Mouse (Mus musculus): Measurements from ENCODE around the gene Morc2a.

The Morc2a gene

GRCm38 (mm10) chr11:3674545-3674944, 25.6 kb downstream of the Morc2a start:
- TF ChIP-seq CTCF (conservative IDR thresholded peaks at IDR 0.05; ENCODE audit: low read length) (no peak), POU5F1 (IDR thresholded peaks at IDR 0.05; ENCODE audit: borderline replicate concordance, low read length) (no peak), NANOG (IDR thresholded peaks at IDR 0.05; ENCODE audit: borderline replicate concordance, low read length) (no peak)
- no peak overlapping the region for H3K4me3 ChIP-seq (replicated peaks; ENCODE audit: low read length)
- peaks cover 100% of the 10 kb centered on the region for H3K36me3 ChIP-seq (ENCODE audit: insufficient read depth, low read length)
- no peaks in the 10 kb centered on the region for H3K9me3 ChIP-seq (ENCODE audit: low read length)
- H3K27me3 ChIP-seq (ENCODE audit: insufficient read depth, low read length) = no peaks in the 10 kb centered on the region
- H3K4me1 ChIP-seq (replicated peaks; ENCODE audit: low read depth, low read length) = no peaks in the 10 kb centered on the region

DNA sequence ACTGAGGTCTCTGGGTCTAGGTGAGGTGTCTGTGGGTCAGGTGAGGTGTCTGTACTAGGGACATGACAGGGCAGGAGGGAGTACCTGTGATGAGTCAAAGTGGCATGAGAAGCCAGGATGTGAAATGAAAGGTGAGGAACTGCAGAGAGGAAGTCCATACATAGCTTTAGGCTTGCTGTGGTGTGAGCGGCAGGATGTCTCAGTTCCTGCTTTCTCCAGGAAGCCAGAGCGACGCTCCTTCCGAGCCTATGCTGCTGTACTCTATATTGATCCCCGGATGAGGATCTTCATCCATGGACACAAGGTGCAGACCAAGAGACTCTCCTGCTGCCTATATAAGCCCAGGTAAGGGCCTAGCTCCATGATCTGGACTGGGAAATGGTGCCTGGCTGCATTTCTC, 27.4 kb downstream of the Morc2a start:
- H3K9me3 ChIP-seq (ENCODE audit: low read length) = no peaks in the 10 kb centered on the region
- no peaks in the 10 kb centered on the region for H3K4me1 ChIP-seq (replicated peaks; ENCODE audit: low read depth, low read length)
- H3K27me3 ChIP-seq (ENCODE audit: insufficient read depth, low read length) = no peaks in the 10 kb centered on the region
- peaks cover 99% of the 10 kb centered on the region for H3K36me3 ChIP-seq (ENCODE audit: insufficient read depth, low read length)
- TF ChIP-seq NANOG (IDR thresholded peaks at IDR 0.05; ENCODE audit: borderline replicate concordance, low read length) = no peak
- TF ChIP-seq POU5F1 (IDR thresholded peaks at IDR 0.05; ENCODE audit: borderline replicate concordance, low read length) = no peak
- no peak overlapping the region for H3K4me3 ChIP-seq (replicated peaks; ENCODE audit: low read length)

DNA sequence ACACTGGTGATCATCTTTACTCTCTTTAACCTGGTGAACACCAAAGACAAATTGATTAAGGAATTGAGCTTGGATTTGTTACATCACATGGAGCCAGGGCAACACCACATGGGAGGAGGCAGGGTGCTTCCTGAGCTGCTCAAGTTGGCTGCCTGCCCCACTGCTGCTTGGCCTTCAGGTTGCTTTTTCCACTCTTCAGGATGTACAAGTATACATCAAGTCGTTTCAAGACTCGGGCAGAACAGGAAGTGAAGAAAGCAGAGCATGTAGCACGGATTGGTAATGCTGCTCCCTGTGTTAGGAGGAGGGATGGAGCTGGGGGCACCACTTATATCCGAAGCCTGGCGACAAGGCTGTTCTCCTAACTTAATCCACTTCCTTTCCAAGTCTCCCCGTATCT, 28.2 kb downstream of the Morc2a start:
- H3K36me3 ChIP-seq (ENCODE audit: insufficient read depth, low read length) = peaks cover 95% of the 10 kb centered on the region
- H3K4me3 ChIP-seq (replicated peaks; ENCODE audit: low read length) = no peak overlapping the region
- H3K27me3 ChIP-seq (ENCODE audit: insufficient read depth, low read length) = no peaks in the 10 kb centered on the region
- TF ChIP-seq NANOG (IDR thresholded peaks at IDR 0.05; ENCODE audit: borderline replicate concordance, low read length) (no peak), POU5F1 (IDR thresholded peaks at IDR 0.05; ENCODE audit: borderline replicate concordance, low read length) (no peak), CTCF (conservative IDR thresholded peaks at IDR 0.05; ENCODE audit: low read length) (no peak)
- no peaks in the 10 kb centered on the region for H3K4me1 ChIP-seq (replicated peaks; ENCODE audit: low read depth, low read length)
- H3K9me3 ChIP-seq (ENCODE audit: low read length) = no peaks in the 10 kb centered on the region

GRCm38 (mm10) chr11:3679771-3680170, 30.8 kb downstream of the Morc2a start:
- no peak for TF ChIP-seq NANOG (IDR thresholded peaks at IDR 0.05; ENCODE audit: borderline replicate concordance, low read length)
- no peak for TF ChIP-seq CTCF (conservative IDR thresholded peaks at IDR 0.05; ENCODE audit: low read length)
- no peak for TF ChIP-seq POU5F1 (IDR thresholded peaks at IDR 0.05; ENCODE audit: borderline replicate concordance, low read length)
- no peaks in the 10 kb centered on the region for H3K27me3 ChIP-seq (ENCODE audit: insufficient read depth, low read length)
- H3K36me3 ChIP-seq (ENCODE audit: insufficient read depth, low read length) = peaks cover 95% of the 10 kb centered on the region
- H3K9me3 ChIP-seq (ENCODE audit: low read length) = no peaks in the 10 kb centered on the region
- H3K4me3 ChIP-seq (replicated peaks; ENCODE audit: low read length) = no peak overlapping the region
- H3K4me1 ChIP-seq (replicated peaks; ENCODE audit: low read depth, low read length) = no peaks in the 10 kb centered on the region

GRCm38 (mm10) chr11:3683696-3684095, 34.7 kb downstream of the Morc2a start:
- H3K4me3 ChIP-seq (replicated peaks; ENCODE audit: low read length) = no peak overlapping the region
- no peaks in the 10 kb centered on the region for H3K9me3 ChIP-seq (ENCODE audit: low read length)
- no peaks in the 10 kb centered on the region for H3K27me3 ChIP-seq (ENCODE audit: insufficient read depth, low read length)
- TF ChIP-seq NANOG (IDR thresholded peaks at IDR 0.05; ENCODE audit: borderline replicate concordance, low read length) (no peak), POU5F1 (IDR thresholded peaks at IDR 0.05; ENCODE audit: borderline replicate concordance, low read length) (no peak), CTCF (conservative IDR thresholded peaks at IDR 0.05; ENCODE audit: low read length) (no peak)
- no peaks in the 10 kb centered on the region for H3K4me1 ChIP-seq (replicated peaks; ENCODE audit: low read depth, low read length)
- peaks cover 95% of the 10 kb centered on the region for H3K36me3 ChIP-seq (ENCODE audit: insufficient read depth, low read length)

GRCm38 (mm10) chr11:3684232-3684631, 35.2 kb downstream of the Morc2a start:
- Histone ChIP-seq H3K27me3 (ENCODE audit: insufficient read depth, low read length) (no peaks in the 10 kb centered on the region), H3K36me3 (ENCODE audit: insufficient read depth, low read length) (peaks cover 95% of the 10 kb centered on the region), H3K4me3 (replicated peaks; ENCODE audit: low read length) (no peak overlapping the region), H3K9me3 (ENCODE audit: low read length) (no peaks in the 10 kb centered on the region), H3K4me1 (replicated peaks; ENCODE audit: low read depth, low read length) (no peaks in the 10 kb centered on the region)
- TF ChIP-seq POU5F1 (IDR thresholded peaks at IDR 0.05; ENCODE audit: borderline replicate concordance, low read length) = no peak
- no peak for TF ChIP-seq NANOG (IDR thresholded peaks at IDR 0.05; ENCODE audit: borderline replicate concordance, low read length)

- H3K9me3 ChIP-seq (ENCODE audit: low read length) = no peaks in the 10 kb centered on the region
- TF ChIP-seq NANOG (IDR thresholded peaks at IDR 0.05; ENCODE audit: borderline replicate concordance, low read length) (no peak), CTCF (conservative IDR thresholded peaks at IDR 0.05; ENCODE audit: low read length) (no peak), POU5F1 (IDR thresholded peaks at IDR 0.05; ENCODE audit: borderline replicate concordance, low read length) (no peak)
- no peaks in the 10 kb centered on the region for H3K27me3 ChIP-seq (ENCODE audit: insufficient read depth, low read length)
- H3K4me3 ChIP-seq (replicated peaks; ENCODE audit: low read length) = no peak overlapping the region
- H3K36me3 ChIP-seq (ENCODE audit: insufficient read depth, low read length) = peaks cover 95% of the 10 kb centered on the region
- no peaks in the 10 kb centered on the region for H3K4me1 ChIP-seq (replicated peaks; ENCODE audit: low read depth, low read length)
Measured at GRCm38 (mm10) chr11:3684723-3685430, 35.9 kb downstream of the Morc2a start.

DNA sequence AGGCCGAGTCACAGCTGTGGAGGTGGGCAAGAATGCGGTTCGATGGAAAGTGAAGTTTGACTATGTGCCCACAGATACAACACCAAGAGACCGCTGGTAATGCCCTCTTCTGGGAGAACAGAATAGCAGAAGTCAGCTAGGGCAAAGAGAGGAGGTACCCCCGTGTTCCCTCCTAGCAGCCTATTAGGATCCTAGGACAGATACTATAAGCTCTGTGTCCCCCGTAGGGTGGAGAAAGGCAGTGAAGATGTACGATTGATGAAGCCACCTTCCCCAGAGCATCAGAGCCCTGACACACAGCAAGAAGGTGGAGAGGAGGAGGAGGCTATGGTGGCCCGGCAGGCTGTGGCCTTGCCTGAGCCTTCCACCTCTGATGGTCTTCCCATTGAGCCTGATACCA, 36.4 kb downstream of the Morc2a start:
- no peak for TF ChIP-seq CTCF (conservative IDR thresholded peaks at IDR 0.05; ENCODE audit: low read length)
- no peak for TF ChIP-seq POU5F1 (IDR thresholded peaks at IDR 0.05; ENCODE audit: borderline replicate concordance, low read length)
- no peak for TF ChIP-seq NANOG (IDR thresholded peaks at IDR 0.05; ENCODE audit: borderline replicate concordance, low read length)
- Histone ChIP-seq H3K4me3 (replicated peaks; ENCODE audit: low read length) (no peak overlapping the region), H3K36me3 (ENCODE audit: insufficient read depth, low read length) (peaks cover 95% of the 10 kb centered on the region), H3K4me1 (replicated peaks; ENCODE audit: low read depth, low read length) (no peaks in the 10 kb centered on the region), H3K27me3 (ENCODE audit: insufficient read depth, low read length) (no peaks in the 10 kb centered on the region), H3K9me3 (ENCODE audit: low read length) (no peaks in the 10 kb centered on the region)

DNA sequence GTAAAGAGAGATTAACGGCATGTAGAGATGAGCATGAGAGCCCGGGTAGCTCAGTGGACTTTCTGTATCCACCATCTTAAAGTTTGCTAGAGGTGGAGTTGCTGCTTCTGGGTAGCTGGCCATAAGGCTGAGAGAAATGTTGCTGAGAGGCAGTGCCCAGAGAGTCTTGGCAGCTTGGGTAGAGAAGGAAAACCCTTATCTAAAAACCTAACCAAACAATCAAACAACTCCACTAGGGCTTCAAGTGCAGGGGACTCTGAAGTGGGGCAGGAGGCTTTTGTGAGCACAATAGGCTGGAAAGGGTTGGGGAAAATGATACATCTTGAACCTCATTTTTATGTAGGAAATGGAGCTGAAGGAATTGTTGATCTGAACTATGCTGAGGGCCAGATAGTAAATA, 37.3 kb downstream of the Morc2a start:
- Histone ChIP-seq H3K36me3 (ENCODE audit: insufficient read depth, low read length) (peaks cover 96% of the 10 kb centered on the region), H3K4me1 (replicated peaks; ENCODE audit: low read depth, low read length) (no peaks in the 10 kb centered on the region)
- TF ChIP-seq NANOG (IDR thresholded peaks at IDR 0.05; ENCODE audit: borderline replicate concordance, low read length) (no peak), POU5F1 (IDR thresholded peaks at IDR 0.05; ENCODE audit: borderline replicate concordance, low read length) (no peak), CTCF (conservative IDR thresholded peaks at IDR 0.05; ENCODE audit: low read length) (no peak)

More for the DNA sequence above, 37.3 kb downstream of the Morc2a start:
- no peaks in the 10 kb centered on the region for H3K27me3 ChIP-seq (ENCODE audit: insufficient read depth, low read length)
- no peak overlapping the region for H3K4me3 ChIP-seq (replicated peaks; ENCODE audit: low read length)
- no peaks in the 10 kb centered on the region for H3K9me3 ChIP-seq (ENCODE audit: low read length)
